Mouse (Mus musculus): Measurements from ENCODE around the gene Oit1.

GRCm38 (mm10) chr14:8332314-8333252 is 46.0 kb downstream of the Oit1 start:
- no peak for TF ChIP-seq ZNF384 (IDR thresholded peaks at IDR 0.05; ENCODE audit: low read depth, low read length)
- no peak for TF ChIP-seq MAFK (IDR thresholded peaks at IDR 0.05; ENCODE audit: insufficient read depth, low read depth, low read length)
- no peak for TF ChIP-seq CHD2 (IDR thresholded peaks at IDR 0.05; ENCODE audit: low read depth, low read length)
